Mouse (Mus musculus): ENCODE data around the gene Uhrf1.

The Uhrf1 gene

DNA sequence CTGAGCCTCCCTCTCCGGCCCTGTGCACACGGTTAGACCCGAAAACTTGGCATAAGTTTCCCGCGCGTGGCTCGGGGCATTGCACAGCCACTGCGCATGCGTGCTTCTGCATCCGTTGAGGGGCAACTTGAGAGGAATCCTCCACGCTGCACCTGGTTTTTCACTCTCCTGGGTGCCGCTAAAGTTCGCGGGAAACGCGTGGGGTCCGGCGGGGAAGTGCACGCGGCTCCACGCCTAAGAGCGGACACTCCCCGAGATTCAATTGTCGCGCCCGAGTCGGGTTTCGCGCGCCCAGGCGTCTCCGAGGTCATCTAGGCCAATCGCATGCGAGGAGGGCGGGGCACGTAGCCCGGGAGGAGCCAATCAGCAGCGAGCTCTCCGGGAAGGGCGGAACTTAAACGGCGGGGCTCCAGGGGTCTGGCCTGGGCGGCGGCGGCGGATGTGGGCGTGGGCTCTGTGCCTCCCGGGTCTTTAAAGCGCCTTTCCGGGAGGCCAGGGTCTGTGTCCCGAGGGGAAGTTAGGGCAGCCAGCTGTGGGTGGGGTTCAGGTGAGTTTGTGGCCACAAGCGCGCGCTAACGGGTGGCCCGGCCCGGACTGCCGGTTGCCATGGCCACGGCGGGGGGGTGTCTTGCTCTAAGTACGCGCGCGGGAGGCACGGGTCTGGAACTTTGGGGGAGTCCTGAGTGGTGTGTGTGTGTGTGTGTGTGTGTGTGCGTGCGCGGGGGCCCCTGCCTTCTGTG lies 896 bp downstream of the Uhrf1 start:
- peak; percentile 91 for DNase-seq

DNA sequence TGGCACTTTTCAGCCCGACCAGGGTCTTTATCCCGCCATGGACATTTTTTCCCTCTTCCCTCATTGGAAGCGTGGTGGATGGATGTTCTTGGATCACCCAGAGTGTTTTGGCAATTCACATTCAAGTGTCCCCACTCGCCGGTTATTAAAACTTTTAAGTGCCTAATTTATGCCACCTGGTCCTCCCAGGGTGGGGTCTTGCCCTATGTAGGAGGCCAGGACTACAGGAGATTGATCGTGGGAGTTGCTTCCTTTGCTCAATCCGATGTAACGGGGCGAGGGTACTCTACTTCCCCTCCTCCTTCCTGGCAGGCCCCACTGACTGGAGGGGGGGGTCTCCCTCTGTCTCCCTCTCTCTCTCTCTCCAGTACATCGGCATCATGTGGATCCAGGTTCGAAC lies 1.6 kb downstream of the Uhrf1 start:
- DNase-seq = no peak

DNA sequence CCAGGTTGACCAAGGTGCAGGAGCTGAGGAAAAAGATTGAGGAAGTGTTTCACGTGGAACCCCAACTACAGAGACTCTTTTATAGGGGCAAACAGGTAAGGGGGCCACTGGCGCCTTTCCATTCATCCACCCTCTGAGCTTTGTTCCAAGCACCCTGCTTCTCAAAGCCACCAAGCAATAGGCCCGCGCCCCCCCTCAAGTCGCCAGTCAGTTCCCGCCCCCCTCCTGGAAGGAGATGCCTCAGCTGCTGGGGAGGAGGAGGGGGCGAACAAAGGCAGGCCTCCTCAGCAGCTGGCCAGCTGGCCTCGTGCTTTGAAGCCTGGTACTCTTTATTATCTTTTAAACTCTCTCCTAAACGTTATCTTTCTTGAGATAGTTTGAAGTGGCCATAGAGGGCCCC lies 2.0 kb downstream of the Uhrf1 start:
- no peak for DNase-seq

DNA sequence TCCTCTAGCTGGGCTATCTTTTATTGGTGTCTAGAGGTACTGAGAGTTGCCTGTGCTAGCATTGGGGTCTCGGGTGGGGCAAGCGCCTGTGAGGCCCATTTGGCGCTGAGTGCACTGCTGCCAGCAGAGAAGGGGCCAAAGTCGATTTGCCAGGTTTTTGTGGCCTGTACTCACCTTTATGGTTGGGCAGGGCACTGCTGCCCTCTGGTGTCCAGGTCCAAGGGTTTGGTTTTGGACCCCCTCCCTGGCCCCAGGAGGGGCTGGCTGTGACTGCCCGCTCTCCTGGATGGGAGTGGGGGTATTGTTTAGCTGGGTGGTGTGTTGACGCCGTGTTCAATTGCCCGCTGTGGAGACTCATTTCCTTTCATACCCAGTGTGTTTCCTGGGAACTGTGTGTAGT lies 2.7 kb downstream of the Uhrf1 start:
- DNase-seq = no peak

DNA sequence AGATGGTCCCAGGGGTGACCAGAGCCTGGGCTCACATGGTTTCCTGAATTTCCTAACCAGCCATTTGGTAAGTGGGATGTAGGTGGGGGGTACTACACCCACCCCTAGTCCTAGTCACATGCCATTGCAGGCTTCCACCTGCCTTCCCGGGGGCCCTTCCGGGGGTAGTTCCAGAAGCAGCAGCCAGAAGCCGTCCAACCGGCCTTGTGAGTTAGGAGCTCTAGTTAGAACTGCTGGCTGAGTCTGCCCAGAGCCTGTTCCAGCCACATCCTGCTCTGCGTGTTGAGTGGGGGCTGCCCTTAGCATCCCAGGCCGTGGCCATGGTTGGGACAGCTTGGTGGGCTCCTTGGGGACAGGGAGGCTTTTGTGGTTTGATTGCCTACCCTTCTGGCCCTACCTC lies 5.0 kb downstream of the Uhrf1 start:
- no peak for DNase-seq

DNA sequence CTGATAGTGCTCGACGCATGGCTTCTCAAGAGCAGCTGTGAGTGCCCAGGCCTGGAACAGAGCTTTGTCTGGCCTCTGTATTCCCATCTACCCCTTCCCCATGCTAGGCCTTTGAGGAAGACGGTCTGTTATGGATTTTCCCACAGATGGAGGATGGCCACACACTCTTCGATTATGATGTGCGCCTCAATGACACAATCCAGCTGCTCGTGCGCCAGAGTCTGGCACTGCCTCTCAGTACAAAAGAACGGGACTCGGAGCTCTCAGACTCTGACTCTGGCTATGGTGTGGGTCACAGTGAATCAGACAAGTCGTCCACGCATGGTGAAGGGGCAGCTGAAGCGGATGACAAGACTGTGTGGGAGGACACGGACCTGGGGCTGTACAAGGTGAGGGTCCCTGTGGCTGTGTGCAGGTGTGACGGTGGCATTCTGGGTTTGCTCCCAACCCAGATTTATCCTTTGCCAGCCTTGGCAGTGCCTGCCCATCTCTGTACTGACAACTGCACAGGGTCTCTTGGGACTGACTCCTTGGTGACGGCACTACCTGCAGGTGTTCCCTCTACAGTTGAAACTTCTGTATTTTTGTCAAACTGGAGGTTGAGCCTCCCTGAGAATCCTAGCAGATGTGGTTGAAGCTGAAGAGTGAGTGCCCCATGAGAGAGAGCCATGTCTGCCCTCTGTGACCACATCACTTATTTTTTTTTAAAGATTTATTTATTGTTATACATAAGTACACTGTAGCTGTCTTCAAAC lies 6.2 kb downstream of the Uhrf1 start:
- DNase-seq = no peak

DNA sequence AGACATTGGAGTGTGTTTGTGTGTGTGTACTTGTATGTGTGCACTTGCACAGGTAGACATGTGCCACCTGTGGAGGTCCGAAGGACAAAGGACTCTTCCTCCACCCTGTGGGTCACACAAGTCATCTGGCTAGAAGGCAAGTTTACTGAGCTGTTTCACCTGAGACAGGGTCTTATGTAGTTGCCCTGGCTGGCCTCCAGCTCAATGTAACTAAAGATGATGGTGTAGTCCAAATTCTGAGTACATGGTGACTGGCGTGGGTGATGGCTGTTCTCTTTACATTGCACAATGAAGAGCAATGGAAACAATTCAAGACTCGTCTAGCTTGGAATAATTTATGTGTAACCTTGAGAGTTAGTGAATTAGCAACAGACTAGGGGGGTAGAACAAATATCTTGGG lies 21.3 kb downstream of the Uhrf1 start:
- DNase-seq = peak; percentile 63

DNA sequence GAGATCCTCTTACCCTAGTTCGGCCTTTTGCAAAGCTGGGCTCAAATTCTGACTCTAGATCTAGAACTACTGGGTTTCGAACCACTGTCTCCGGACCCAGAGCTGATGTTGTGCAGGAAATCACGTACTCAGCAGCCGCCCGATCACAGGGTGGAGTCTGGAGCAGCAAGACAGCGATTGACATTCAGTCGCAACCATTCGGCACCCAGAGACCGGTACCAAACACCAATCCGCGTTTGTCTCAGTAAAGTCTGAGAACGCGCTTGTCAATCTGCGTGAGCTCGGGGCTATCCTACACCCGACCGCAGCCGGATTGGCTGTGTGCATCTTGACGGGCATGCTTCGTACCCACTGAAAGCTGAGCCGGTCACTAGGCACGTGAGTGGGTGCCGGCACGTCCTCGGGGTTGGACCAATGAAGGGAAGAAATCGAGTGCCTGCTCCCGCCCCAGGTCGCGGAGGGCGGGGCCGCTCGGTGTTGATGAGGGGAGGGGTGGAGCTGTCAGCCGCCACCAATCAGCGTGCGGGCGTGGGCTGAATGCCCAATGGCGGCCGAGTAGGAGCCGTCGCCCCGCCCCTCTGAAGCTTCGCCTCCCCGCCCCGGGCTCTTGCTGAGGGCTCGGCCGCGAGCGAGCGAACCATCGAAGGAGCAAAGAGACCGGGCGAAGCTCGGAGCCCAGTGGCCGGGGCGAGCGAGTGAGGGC lies 22.5 kb downstream of the Uhrf1 start, which contains the start of gene Kdm4b:
Gene Kdm4b, plus strand, starts transcription at position 613 of the 703 bp plus-strand sequence.
- peak; percentile 100 for DNase-seq

DNA sequence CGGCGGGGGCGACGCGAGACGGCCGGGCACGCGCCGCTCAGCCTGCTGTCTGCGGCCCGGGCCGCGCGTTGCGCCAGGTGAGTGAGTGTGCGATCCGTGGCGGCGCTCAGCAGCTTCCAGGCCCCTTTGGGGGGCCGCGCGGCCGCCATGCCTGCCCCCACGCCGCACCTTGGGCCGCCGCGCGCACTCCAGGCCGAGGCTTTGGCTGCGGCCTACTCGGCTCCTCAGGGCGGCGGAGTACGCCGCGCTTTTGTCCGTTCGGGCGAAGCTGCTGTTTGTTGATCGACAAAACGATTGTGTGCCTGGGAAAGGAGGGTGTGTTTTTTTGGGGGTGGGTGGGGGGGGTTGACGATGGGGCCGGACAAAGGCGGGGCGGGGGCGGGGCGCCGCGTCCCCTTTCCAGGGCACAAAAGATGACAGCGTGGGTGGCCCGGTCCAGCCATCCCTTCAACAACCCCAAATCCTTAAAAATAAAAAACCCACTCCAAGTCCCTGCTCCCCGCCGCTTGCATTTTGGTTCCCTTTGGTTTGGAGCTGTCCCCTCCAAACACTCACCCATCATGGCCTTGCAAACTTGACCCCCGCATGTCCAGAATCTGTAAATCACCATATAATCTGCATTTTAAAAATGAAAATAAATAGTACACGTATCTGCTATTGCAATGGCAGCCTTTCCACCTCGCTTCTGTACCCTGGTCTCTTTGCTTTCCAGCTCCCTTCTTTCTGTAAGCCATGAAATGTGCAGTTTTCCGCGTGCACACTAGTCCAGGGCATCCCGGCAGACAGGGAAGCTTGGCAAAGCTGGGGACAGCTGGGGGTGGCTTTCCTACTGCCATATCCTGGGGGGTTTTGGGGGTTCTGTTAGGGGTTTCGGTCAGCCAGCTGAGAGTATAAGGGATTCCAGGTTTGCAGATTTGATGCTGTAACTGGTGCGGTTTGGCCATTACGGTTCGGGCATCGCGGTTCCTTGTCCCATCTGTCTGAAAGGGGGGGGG lies 23.3 kb downstream of the Uhrf1 start:
- DNase-seq = no peak

DNA sequence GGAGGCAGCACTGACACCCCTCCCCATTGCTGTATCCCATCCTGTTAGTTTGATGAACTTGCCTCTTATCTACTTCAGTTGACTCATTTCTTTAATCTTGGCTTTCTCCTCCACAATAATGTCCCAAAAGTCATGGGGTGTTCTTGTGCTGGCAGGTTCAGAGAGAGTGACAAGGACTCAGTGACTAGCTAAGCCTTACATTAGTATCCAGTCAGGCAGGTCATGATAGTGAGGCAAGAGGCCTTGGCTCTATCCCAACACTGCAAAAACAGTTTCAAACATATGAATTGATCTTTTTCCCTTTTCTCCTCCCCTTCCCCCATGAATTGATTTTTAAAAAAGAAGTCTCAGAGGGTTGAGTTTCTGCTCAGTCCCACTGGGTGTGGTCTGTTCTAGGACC lies 26.1 kb downstream of the Uhrf1 start:
- DNase-seq = no peak

DNA sequence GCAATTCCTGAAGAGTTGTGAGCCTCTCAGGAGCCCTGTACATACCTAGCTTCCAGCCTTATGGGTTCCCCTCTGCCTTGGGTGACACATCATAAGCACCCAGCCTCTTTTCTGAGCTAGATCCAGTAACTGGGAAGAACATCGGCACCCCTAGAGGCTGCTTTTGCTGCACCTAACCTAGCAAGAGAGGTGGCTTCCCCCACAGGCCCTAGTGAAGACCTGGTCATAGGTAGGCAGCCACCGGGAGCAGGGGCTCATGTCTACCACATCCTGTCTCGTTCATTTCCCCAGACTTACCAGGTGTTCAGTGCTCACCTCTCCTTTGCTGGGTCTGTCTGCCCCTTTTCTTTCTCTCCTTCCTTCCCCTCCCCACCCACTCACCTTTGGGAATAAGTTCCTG lies 27.2 kb downstream of the Uhrf1 start:
- no peak for DNase-seq

DNA sequence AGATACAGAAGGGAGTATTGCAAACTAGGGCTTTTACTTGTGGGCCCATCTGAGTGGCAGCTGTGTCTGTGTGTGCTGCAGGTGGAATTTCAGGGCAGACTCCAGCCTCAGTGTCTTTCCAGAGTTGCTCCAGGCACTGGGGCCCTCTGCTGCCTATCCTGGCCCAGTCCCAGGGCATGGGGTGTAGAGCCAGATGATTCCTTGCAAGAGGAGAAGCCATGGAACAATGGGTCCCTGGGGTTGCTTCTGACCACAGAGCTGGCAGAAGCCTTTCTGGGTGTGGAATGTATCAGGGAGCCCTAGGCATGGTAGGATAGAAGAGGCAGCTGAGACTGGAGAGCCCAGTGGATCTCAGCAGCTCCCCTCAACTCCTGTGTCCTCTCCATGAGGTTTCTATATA lies 28.1 kb downstream of the Uhrf1 start:
- no peak for DNase-seq

DNA sequence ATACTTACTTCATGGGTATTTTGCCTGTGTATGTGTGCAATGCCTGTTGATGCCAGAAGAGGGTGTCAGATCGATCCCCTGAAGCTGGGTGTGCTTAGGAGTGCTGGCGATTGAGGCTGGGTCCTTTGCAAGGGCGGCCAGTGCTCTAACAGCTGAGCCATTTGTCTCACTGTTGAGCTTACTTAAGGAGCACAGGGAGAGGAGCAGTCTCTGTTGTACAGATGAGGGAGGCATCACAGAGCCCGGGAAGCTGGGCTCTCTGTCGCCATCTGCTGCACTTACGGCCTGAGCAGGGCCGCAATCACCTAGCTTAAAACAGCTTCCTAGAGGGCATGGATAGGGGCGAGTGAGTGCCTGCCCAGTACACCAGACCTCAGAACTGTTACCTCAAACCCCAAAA lies 29.9 kb downstream of the Uhrf1 start:
- no peak for DNase-seq

DNA sequence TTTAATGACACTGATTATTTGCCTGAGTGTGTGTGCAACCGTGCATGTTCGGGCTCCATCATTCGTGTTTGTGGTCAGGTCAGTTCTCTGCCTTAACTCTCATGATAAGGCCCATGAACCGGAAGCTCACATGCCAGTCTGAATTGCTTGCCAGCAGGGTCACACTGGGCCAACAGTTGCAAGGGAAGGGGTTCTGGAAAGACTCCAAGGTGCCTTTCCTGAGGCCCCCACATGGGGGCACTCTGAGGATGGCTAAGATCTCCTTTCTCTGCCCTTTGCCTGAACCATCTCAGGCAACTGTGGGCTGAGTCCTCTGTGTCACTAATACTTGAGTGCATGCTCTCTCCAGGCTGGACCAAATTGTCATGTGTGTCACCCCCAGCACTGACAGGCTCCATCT lies 34.1 kb downstream of the Uhrf1 start:
- peak; percentile 83 for DNase-seq

DNA sequence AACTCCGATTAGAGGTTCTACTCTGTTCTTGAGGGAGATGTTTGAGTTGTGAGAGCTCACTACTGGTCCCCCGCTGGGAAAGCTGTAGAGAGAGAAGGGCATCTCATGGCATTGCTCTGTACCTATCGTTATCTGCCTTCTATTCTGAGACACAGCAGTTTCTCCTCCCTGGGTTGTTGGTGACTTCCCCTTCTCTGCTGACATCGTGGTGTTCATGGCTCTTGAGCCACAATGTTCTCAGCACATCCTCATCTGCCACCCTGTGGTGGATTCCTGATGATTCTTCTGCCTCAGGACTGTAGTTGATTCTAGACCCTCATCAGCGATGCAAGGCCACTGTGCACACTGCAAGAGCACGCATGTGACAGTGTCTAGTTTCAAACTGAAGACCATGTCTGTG lies 34.7 kb downstream of the Uhrf1 start:
- no peak for DNase-seq

DNA sequence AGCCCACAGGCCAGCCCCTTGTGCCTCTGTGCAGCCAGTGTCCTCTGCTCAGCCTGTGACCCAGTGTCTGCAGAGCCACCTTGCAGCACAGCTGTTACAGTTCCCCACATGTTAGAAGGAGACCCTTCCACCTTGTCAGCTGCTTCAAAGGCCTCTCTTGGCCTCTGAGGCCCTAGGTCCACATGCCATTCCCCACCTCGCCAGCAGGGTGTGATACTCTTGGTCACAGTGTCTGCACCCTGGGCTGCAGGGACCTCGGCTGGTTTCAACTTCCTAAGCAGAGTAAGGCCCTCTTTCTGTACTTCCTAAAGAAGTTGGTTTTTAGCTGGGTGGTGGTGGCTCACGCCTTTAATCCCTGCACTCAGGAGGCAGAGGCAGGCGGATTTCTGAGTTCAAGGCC lies 35.8 kb downstream of the Uhrf1 start:
- DNase-seq = no peak

DNA sequence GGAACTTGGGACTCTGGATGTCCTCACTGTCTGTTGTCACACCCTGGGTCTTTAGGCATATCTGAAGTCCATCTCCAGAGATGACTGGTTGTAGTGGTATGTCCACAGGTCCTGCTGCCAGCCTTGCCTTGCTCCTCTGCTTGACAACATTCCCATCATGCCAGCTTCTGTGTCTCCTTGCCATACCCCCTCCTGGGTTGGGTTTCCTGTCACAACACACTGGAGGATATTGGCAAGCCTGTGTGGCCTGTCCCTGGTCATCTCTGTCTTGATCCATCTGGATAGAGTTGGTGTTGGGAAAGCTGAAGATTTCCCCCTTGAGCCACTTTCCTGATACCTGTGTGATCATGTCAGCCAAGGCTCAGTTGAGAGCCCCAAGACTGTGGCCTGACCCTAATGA lies 37.6 kb downstream of the Uhrf1 start:
- peak; percentile 86 for DNase-seq

DNA sequence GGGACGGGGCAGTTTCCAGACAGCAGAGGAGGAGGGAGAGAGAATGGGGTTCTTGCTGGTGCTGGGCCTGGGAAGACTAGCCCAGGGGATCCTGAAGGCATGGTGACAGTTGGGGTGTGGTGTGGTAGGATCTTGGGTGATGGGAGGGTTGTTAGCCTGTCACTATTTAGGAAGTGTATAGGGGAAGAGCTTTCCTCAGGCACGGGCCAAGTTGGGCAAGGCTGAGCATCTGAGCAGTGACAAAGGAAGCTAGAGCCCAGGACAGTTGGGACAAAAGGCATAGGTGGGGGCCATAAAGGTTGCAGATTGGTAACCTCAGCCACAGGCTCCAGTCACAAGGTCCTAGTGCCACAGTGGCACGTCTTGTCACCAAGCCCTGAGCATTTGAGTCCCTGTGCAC lies 40.3 kb downstream of the Uhrf1 start:
- no peak for DNase-seq

DNA sequence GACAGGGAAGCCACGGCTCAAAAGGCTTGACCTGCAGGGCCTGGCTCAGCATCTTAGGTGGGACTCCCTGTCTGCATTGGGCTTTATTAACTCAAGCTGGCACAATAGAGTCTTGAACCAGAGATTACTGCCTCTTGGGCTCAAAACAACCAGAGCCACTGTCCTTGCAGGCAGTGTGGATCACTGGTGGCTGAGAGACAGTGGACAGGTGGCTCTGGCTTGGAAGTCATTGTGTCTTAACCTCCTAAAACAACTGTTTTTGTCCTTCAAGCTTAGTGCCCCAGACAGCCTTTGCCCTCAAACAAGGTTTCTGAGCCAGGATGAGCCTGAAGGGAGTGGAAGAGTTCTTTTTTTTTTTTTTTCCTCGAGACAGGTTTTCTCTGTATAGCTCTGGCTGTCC lies 42.2 kb downstream of the Uhrf1 start:
- DNase-seq = no peak

DNA sequence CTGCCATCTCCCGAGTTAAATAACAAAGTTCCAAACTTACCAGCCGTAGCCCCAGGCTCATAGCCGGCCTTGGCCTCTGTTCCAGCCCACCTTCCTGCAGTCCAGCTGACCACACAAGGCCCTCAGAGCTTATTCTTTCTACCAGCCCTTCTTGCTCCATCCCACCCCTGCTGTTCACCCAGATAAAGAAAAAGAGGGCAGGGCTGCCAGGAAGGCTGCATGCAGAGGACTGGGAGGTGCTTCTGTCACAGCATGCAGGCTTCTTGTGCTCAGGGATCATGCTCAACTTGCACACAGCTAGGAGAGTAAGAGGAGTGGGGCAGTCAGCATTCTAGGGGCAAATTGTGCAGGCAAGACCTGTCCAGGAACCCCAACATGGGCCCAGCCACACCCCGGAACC lies 45.0 kb downstream of the Uhrf1 start:
- DNase-seq = no peak

DNA sequence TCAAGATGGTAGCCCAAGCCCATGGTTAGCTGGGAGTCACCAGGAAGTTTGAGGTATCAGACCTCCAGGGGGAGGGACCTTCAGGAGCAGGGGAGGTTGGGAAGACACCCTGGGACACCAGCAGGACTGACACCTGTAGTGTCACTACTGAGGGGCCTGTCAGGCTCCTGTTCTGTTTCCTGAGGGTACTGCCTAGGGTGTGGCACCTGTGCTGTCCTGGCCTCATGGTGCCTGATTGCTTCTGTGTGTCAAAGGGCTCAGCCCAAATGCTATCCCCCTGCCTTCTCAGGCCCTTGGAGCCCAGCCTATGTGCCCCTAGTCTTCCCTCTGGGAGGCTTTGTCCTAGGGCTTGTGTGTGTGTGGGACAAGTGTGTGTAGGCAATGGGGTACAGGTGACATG lies 45.5 kb downstream of the Uhrf1 start:
- no peak for DNase-seq

DNA sequence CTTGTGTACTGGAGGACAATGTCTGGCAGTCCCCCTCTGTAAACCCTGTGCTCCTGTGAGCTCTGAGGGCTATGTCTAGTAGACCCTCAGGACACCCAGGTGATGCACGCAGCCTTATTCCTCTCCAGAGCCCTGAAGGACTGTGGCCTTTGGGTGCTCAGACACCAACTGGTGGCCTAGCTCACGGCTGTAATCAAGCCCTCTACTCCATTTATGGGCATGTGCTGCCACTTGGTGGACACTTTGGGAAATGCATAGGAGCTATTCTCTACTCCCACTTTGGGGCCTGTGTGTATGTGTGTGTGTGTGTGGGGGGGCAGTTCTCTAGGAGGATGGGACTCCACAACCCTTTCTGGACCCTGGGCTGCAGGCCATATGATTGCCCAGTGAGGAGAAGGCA lies 47.6 kb downstream of the Uhrf1 start:
- DNase-seq = peak; percentile 89
